Mouse (Mus musculus) heart, embryonic 14.5 days (tissue): Measurements from ENCODE around the gene Gm9046. TPM values are rescaled to one million over a fixed set of nuclear protein-coding genes. Genes with fewer than 3 reads are reported as not detected.
"Not testable (repeated sequence)": the region's sequence is repeated elsewhere in the genome, so short reads cannot be mapped to it uniquely, and the experiment has no call there.

Experiments
- ATAC-seq: fragments of 200-750 bp; cut with Nextera tagmentation; 2 replicates; pipeline ENCODE4 v1.8.0; 2017; ENCODE audit warnings: low read depth, moderate TSS enrichment; ENCODE audit not compliant: insufficient number of reproducible peaks, insufficient read depth, low FRiP score
- H3K27ac ChIP-seq, 2 experiments: fragments of 200-500 bp in 1 of 2; fragments of 300-500 bp in 1 of 2; sonication (generic) in 1 of 2; replicated peaks in 1 of 2; 2 replicates each; pipeline ENCODE4 v1.5.1; 2012 to 2014; ENCODE audit warnings: low read depth in 2 of 2, low read length in 2 of 2, control low read depth in 1 of 2, mild to moderate bottlenecking in 1 of 2, mixed read lengths in 1 of 2; ENCODE audit not compliant: control insufficient read depth in 1 of 2, insufficient read depth in 1 of 2
- H3K27me3 ChIP-seq: fragments of 300-500 bp; sonication (generic); 2 replicates; pipeline ENCODE4 v1.6.1; 2014; ENCODE audit warnings: mild to moderate bottlenecking, low read length, control low read depth; ENCODE audit not compliant: control insufficient read depth, insufficient read depth
- H3K36me3 ChIP-seq: fragments of 300-500 bp; sonication (generic); 2 replicates; pipeline ENCODE4 v1.6.1; 2014; ENCODE audit warnings: mild to moderate bottlenecking, control low read depth, low read length, mixed read lengths; ENCODE audit not compliant: control insufficient read depth, insufficient read depth
- H3K4me1 ChIP-seq, 2 experiments: fragments of 200-500 bp in 1 of 2; fragments of 300-500 bp in 1 of 2; sonication (generic) in 1 of 2; 2 replicates each; pipeline ENCODE4 v1.6.1; 2012 to 2014; ENCODE audit warnings: low read length in 2 of 2, control low read depth in 1 of 2, mixed read lengths in 1 of 2; ENCODE audit not compliant: control insufficient read depth in 2 of 2, insufficient read depth in 2 of 2
- H3K4me2 ChIP-seq: fragments of 300-500 bp; sonication (generic); 2 replicates; pipeline ENCODE4 v1.6.1; 2014; ENCODE audit warnings: mild to moderate bottlenecking, low read length
- H3K4me3 ChIP-seq, 2 experiments: fragments of 200-500 bp in 1 of 2; fragments of 300-500 bp in 1 of 2; sonication (generic) in 1 of 2; 2 replicates each; pipeline ENCODE4 v1.5.1; 2012 to 2014; ENCODE audit warnings: low read length in 2 of 2, mild to moderate bottlenecking in 2 of 2, control low read depth in 1 of 2, low read depth in 1 of 2, moderate library complexity in 1 of 2; ENCODE audit not compliant: control insufficient read depth in 1 of 2, insufficient read depth in 1 of 2
- H3K9ac ChIP-seq: fragments of 300-500 bp; sonication (generic); 2 replicates; pipeline ENCODE4 v1.6.1; 2014; ENCODE audit warnings: mild to moderate bottlenecking, low read length
- H3K9me3 ChIP-seq: fragments of 300-500 bp; sonication (generic); 2 replicates; pipeline ENCODE4 v1.6.1; 2016; ENCODE audit warnings: low read length, control low read depth; ENCODE audit not compliant: control insufficient read depth
- WGBS: fragments of 180-500 bp; shearing (Covaris S2); extraction: QIAGEN DNeasy Blood & Tissue Kit; methylation state at CpG from one replicate; pipeline ENCODE4 v1.1.7; 2014; 5-methylcytosine and 5-hydroxymethylcytosine counted together
- polyA plus RNA-seq: library from polyadenylated mRNA; unstranded; fragments of >200 nt; fragmentation: Nextera tagmentation; extraction: Ambion mirVana; gene quantifications from 2 replicates; pipeline ENCODE4 v1.2.1, GENCODE M21; 2014

The Gm9046 gene
- polyA plus RNA-seq, 1 experiment from 2014 or later, result not detected

DNA sequence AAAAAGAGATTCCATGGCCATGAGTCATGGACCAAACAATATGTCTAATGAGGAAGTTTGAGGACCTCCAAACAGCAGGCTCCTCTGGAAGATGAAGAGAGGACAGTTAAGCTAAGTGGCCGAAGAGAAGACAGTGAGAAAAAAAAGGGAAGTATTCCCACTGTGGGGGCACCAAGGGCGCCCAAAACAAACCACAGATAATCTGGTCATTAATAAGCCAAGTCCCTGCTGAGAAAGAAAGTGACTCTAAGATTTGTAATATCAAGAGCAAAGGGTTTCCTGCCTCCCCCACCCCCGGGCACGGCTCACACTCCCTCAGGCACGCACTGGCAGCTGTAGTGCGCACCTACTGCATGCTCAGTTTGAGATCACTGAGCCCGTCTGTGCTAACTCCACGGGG, 24.0 kb downstream of the Gm9046 start:
- no peaks in the 10 kb centered on the region for H3K36me3 ChIP-seq
- H3K27ac ChIP-seq, result no peak overlapping the region
- H3K4me1 ChIP-seq, result no peaks in the 10 kb centered on the region
- 79% methylated on average over 8 of the region's 8 CpGs for WGBS
- H3K4me3 ChIP-seq, result no peak overlapping the region
- no peak overlapping the region for H3K4me2 ChIP-seq
- no peak overlapping the region for H3K9ac ChIP-seq
- H3K27me3 ChIP-seq, result no peaks in the 10 kb centered on the region
- H3K9me3 ChIP-seq, result no peaks in the 10 kb centered on the region
- ATAC-seq, result no peak

GRCm38 (mm10) chr10:118302133-118302532, 40.9 kb downstream of the Gm9046 start:
- not testable (repeated sequence) for ATAC-seq, H3K4me1 ChIP-seq, H3K27me3 ChIP-seq, H3K9ac ChIP-seq, H3K9me3 ChIP-seq, H3K4me2 ChIP-seq, H3K27ac ChIP-seq, H3K4me3 ChIP-seq, H3K36me3 ChIP-seq
- WGBS, result 51% methylated on average over 2 of the region's 2 CpGs

- Histone ChIP-seq H3K9ac (no peak within 1 kb of the TSS), H3K27me3 (no peaks in the 10 kb centered on the region), H3K36me3 (no peaks in the 10 kb centered on the region), H3K4me2 (no peak within 1 kb of the TSS), H3K4me1 (no peaks in the 10 kb centered on the region), H3K4me3 (no peak within 1 kb of the TSS), H3K27ac (no peak within 1 kb of the TSS), H3K9me3 (no peaks in the 10 kb centered on the region)
- WGBS, result 83% methylated on average over 6 of the region's 6 CpGs
- ATAC-seq, result no peak
Measured at GRCm38 (mm10) chr10:118294938-118295337, 48.1 kb downstream of the Gm9046 start, which contains the start of gene Iltifb. Gene Iltifb, minus strand, starts transcription at chr10:118295038.

Other genes with a start within 250 kb of the Gm9046 start
- 11.8 and 12.0 TPM in 2 replicates for gene Mdm1, start 201.4 kb downstream of the Gm9046 start, polyA plus RNA-seq
- not detected in 2 replicates for gene Il22, start 138.3 kb downstream of the Gm9046 start, polyA plus RNA-seq
- gene Gm32717, start 102.5 kb downstream of the Gm9046 start, polyA plus RNA-seq, result not detected in 2 replicates
- gene Gm32802, start 84.6 kb downstream of the Gm9046 start, polyA plus RNA-seq, result not detected in 2 replicates
- gene Iltifb, start 48.2 kb downstream of the Gm9046 start, polyA plus RNA-seq, result not detected in 2 replicates
- not detected in 2 replicates for gene Gm9040, start 16.3 kb downstream of the Gm9046 start, polyA plus RNA-seq
- not detected in 2 replicates for gene Gm9044, start 10.8 kb downstream of the Gm9046 start, polyA plus RNA-seq
- not detected in 2 replicates for gene Gm9045, start 5.4 kb downstream of the Gm9046 start, polyA plus RNA-seq
- gene Gm9048, start 5.4 kb upstream of the Gm9046 start, polyA plus RNA-seq, result not detected in 2 replicates
- gene Gm9049, start 10.8 kb upstream of the Gm9046 start, polyA plus RNA-seq, result not detected in 2 replicates
- not detected in 2 replicates for gene Ifng, start 97.8 kb upstream of the Gm9046 start, polyA plus RNA-seq